Mouse (Mus musculus): Measurements from ENCODE around the gene Otulin. TPM values are rescaled to one million over a fixed set of nuclear protein-coding genes. Genes with fewer than 3 reads are reported as not detected.

Gene Otulin
- polyA plus RNA-seq (2015; fragmentation: Nextera tagmentation; extraction: Ambion mirVana): 13.6 and 30.1 TPM in 2 replicates

DNA sequence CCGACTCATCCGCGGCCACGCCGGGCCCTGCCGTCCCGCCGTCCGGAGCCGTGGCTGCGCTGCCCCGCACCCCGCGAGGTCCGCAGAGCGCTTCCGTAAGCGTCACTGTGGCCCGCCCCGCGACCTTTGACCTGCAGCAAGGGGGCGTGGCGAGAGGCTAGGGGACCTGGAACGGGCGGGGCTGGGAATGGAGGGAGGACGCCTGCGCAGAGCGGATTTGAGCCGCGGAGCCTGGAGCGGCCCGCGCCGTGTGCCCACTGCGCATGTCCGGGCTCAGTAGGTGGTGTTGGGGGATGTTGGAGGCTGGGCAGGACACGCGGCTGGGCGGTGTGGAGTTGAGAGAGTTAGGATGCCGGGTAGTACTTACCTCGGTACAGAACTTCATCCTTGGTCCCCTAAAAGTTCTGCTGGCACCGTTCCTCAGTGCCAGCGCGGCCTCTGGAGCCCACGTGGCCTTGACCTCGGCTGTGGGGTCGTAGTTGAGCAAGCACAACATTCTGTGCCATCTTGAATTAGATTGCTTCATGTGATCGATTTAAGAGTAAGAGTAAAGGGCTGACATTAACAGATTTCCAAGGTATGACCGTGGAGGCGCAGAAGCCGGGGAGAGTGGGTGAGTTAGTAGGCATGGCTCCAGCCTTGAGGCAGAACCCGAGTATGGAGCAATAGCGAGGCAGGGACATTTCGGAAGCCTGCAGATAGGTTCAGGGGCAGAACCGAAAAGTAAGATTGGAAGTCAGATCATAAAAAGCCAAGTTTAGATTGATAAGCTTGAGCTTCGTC is at the start of gene Otulin:
Otulin (minus strand) TSS at position 93 of the 783 bp plus-strand sequence.
- Histone ChIP-seq H3K9ac (replicated peaks; ENCODE audit: low read length) (peak within 1 kb of the TSS; percentile 88), H3K4me2 (replicated peaks; ENCODE audit: low read depth, low read length) (peak within 1 kb of the TSS; percentile 69), H3K27me3 (ENCODE audit: insufficient read depth, low read length) (no peaks in the 10 kb centered on the region), H3K4me3 (ENCODE audit: low read length) (peak within 1 kb of the TSS; percentile 91), H3K9me3 (ENCODE audit: low read length) (no peaks in the 10 kb centered on the region), H3K36me3 (ENCODE audit: insufficient read depth, low read length) (no peaks in the 10 kb centered on the region), H3K27ac (ENCODE audit: low read length) (peak within 1 kb of the TSS; percentile 45; the same call in 1 of the 2 replicates), H3K4me1 (ENCODE audit: insufficient read depth, low read length) (peaks cover 20% of the 10 kb centered on the region)
- 7% methylated on average over 51 of the region's 56 CpGs for WGBS
- peak; percentile 99 for ATAC-seq (ENCODE audit: low FRiP score, low TSS enrichment)

- no peaks in the 10 kb centered on the region for H3K36me3 ChIP-seq (ENCODE audit: insufficient read depth, low read length)
- no peak overlapping the region for H3K4me2 ChIP-seq (replicated peaks; ENCODE audit: low read depth, low read length)
- H3K4me3 ChIP-seq (ENCODE audit: low read length): no peak overlapping the region
- H3K27me3 ChIP-seq (ENCODE audit: insufficient read depth, low read length): no peaks in the 10 kb centered on the region
- H3K9ac ChIP-seq (replicated peaks; ENCODE audit: low read length): no peak overlapping the region
- WGBS: 76% methylated on average over 9 of the region's 9 CpGs
- H3K4me1 ChIP-seq (ENCODE audit: insufficient read depth, low read length): peaks cover 27% of the 10 kb centered on the region
- no peaks in the 10 kb centered on the region for H3K9me3 ChIP-seq (ENCODE audit: low read length)
- no peak for ATAC-seq (ENCODE audit: low FRiP score, low TSS enrichment)
- H3K27ac ChIP-seq (ENCODE audit: low read length): no peak overlapping the region
Observed at GRCm38 (mm10) chr15:27678511-27678910, 48.0 kb upstream of the Otulin start.

GRCm38 (mm10) chr15:27677801-27678200 is 47.3 kb upstream of the Otulin start:
- Histone ChIP-seq H3K9ac (replicated peaks; ENCODE audit: low read length) (no peak overlapping the region), H3K4me3 (ENCODE audit: low read length) (no peak overlapping the region), H3K4me1 (ENCODE audit: insufficient read depth, low read length) (peaks cover 22% of the 10 kb centered on the region), H3K4me2 (replicated peaks; ENCODE audit: low read depth, low read length) (no peak overlapping the region), H3K27me3 (ENCODE audit: insufficient read depth, low read length) (no peaks in the 10 kb centered on the region), H3K27ac (ENCODE audit: low read length) (no peak overlapping the region), H3K36me3 (ENCODE audit: insufficient read depth, low read length) (no peaks in the 10 kb centered on the region), H3K9me3 (ENCODE audit: low read length) (no peaks in the 10 kb centered on the region)
- ATAC-seq (ENCODE audit: low FRiP score, low TSS enrichment): no peak
- 92% methylated on average over 6 of the region's 6 CpGs for WGBS

- H3K27me3 ChIP-seq (ENCODE audit: insufficient read depth, low read length): no peaks in the 10 kb centered on the region
Observed at GRCm38 (mm10) chr15:27676211-27676610, 45.7 kb upstream of the Otulin start.

DNA sequence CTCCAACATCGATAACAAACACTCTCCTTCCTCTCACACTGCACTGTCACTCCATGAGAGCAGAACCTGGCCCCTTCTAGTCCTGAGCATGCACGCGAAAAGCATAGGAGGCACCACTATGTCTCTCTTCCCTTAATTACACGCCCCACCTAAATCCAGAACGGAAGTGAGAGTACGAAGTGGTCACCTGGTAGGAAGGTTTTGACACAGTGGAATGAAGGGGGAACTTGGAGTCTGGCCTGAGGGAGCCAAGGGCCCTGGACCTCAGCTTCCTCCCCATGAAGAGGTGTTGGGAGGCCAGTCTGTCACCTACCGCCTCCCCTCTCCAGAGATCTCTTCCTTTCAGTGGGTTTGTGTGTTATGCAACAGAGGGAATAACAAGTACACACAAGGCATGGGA is 44.6 kb upstream of the Otulin start:
- Histone ChIP-seq H3K27ac (ENCODE audit: low read length) (no peak overlapping the region), H3K9me3 (ENCODE audit: low read length) (no peaks in the 10 kb centered on the region), H3K4me3 (ENCODE audit: low read length) (no peak overlapping the region), H3K36me3 (ENCODE audit: insufficient read depth, low read length) (no peaks in the 10 kb centered on the region), H3K27me3 (ENCODE audit: insufficient read depth, low read length) (no peaks in the 10 kb centered on the region), H3K9ac (replicated peaks; ENCODE audit: low read length) (no peak overlapping the region), H3K4me1 (ENCODE audit: insufficient read depth, low read length) (peaks cover 13% of the 10 kb centered on the region), H3K4me2 (replicated peaks; ENCODE audit: low read depth, low read length) (no peak overlapping the region)
- 91% methylated on average over 7 of the region's 7 CpGs for whole genome bisulfite sequencing
- no peak for ATAC-seq (ENCODE audit: low FRiP score, low TSS enrichment)

More at GRCm38 (mm10) chr15:27676211-27676610, 45.7 kb upstream of the Otulin start:
- peaks cover 17% of the 10 kb centered on the region for H3K4me1 ChIP-seq (ENCODE audit: insufficient read depth, low read length)
- no peaks in the 10 kb centered on the region for H3K9me3 ChIP-seq (ENCODE audit: low read length)
- ATAC-seq (ENCODE audit: low FRiP score, low TSS enrichment): no peak
- no peak overlapping the region for H3K9ac ChIP-seq (replicated peaks; ENCODE audit: low read length)
- 60% methylated on average over 9 of the region's 9 CpGs for WGBS
- H3K27ac ChIP-seq (ENCODE audit: low read length): no peak overlapping the region
- no peak overlapping the region for H3K4me3 ChIP-seq (ENCODE audit: low read length)
- no peak overlapping the region for H3K4me2 ChIP-seq (replicated peaks; ENCODE audit: low read depth, low read length)
- no peaks in the 10 kb centered on the region for H3K36me3 ChIP-seq (ENCODE audit: insufficient read depth, low read length)

- no peak overlapping the region for H3K4me3 ChIP-seq (ENCODE audit: low read length)
- peaks cover 11% of the 10 kb centered on the region for H3K4me1 ChIP-seq (ENCODE audit: insufficient read depth, low read length)
- no peak overlapping the region for H3K4me2 ChIP-seq (replicated peaks; ENCODE audit: low read depth, low read length)
- WGBS: 76% methylated on average over 6 of the region's 6 CpGs
- no peaks in the 10 kb centered on the region for H3K9me3 ChIP-seq (ENCODE audit: low read length)
- no peaks in the 10 kb centered on the region for H3K36me3 ChIP-seq (ENCODE audit: insufficient read depth, low read length)
- ATAC-seq (ENCODE audit: low FRiP score, low TSS enrichment): no peak
- no peak overlapping the region for H3K9ac ChIP-seq (replicated peaks; ENCODE audit: low read length)
- no peak overlapping the region for H3K27ac ChIP-seq (ENCODE audit: low read length)
- no peaks in the 10 kb centered on the region for H3K27me3 ChIP-seq (ENCODE audit: insufficient read depth, low read length)
Observed at GRCm38 (mm10) chr15:27674041-27674440, 43.5 kb upstream of the Otulin start.

DNA sequence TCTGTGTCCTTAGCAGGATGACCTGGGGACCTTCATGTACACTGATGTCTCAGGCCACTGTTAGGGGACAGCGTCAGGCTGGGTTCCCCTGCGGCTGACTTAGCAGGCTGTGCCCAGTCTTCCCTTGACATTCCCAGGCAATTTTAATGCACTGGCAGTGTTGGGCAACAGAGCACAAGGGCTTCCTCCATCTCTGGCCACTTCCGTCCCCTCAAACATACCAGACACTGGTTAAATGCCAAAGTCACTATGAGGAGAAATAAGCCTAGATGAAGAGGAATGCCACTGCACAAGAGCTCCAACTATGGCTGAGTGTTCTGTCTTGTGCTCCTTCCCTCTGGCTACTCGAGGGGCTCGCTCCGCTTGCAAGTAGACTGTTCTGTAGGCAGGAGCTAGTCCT is 42.7 kb upstream of the Otulin start:
- Histone ChIP-seq H3K9ac (replicated peaks; ENCODE audit: low read length) (no peak overlapping the region), H3K9me3 (ENCODE audit: low read length) (no peaks in the 10 kb centered on the region), H3K36me3 (ENCODE audit: insufficient read depth, low read length) (no peaks in the 10 kb centered on the region), H3K27ac (ENCODE audit: low read length) (no peak overlapping the region), H3K4me1 (ENCODE audit: insufficient read depth, low read length) (peaks cover 11% of the 10 kb centered on the region), H3K4me3 (ENCODE audit: low read length) (no peak overlapping the region), H3K4me2 (replicated peaks; ENCODE audit: low read depth, low read length) (no peak overlapping the region), H3K27me3 (ENCODE audit: insufficient read depth, low read length) (no peaks in the 10 kb centered on the region)
- 94% methylated on average over 6 of the region's 6 CpGs for WGBS
- ATAC-seq (ENCODE audit: low FRiP score, low TSS enrichment): no peak

- H3K9me3 ChIP-seq (ENCODE audit: low read length): no peaks in the 10 kb centered on the region
- H3K4me3 ChIP-seq (ENCODE audit: low read length): no peak overlapping the region
- WGBS: 79% methylated on average over 8 of the region's 8 CpGs
- H3K4me1 ChIP-seq (ENCODE audit: insufficient read depth, low read length): peaks cover 11% of the 10 kb centered on the region
- no peak for ATAC-seq (ENCODE audit: low FRiP score, low TSS enrichment)
- H3K27me3 ChIP-seq (ENCODE audit: insufficient read depth, low read length): no peaks in the 10 kb centered on the region
- H3K4me2 ChIP-seq (replicated peaks; ENCODE audit: low read depth, low read length): no peak overlapping the region
- H3K9ac ChIP-seq (replicated peaks; ENCODE audit: low read length): no peak overlapping the region
- H3K27ac ChIP-seq (ENCODE audit: low read length): no peak overlapping the region
- no peaks in the 10 kb centered on the region for H3K36me3 ChIP-seq (ENCODE audit: insufficient read depth, low read length)
Observed at GRCm38 (mm10) chr15:27672259-27672658, 41.8 kb upstream of the Otulin start.

GRCm38 (mm10) chr15:27671612-27672245 is 41.2 kb upstream of the Otulin start:
- no peak overlapping the region for H3K27ac ChIP-seq (ENCODE audit: low read length)
- WGBS: 86% methylated on average over 10 of the region's 10 CpGs

GRCm38 (mm10) chr15:27670708-27671107 is 40.2 kb upstream of the Otulin start:
- Histone ChIP-seq H3K4me3 (ENCODE audit: low read length) (no peak overlapping the region), H3K4me2 (replicated peaks; ENCODE audit: low read depth, low read length) (no peak overlapping the region), H3K9me3 (ENCODE audit: low read length) (no peaks in the 10 kb centered on the region), H3K36me3 (ENCODE audit: insufficient read depth, low read length) (no peaks in the 10 kb centered on the region), H3K9ac (replicated peaks; ENCODE audit: low read length) (no peak overlapping the region), H3K27ac (ENCODE audit: low read length) (no peak overlapping the region), H3K27me3 (ENCODE audit: insufficient read depth, low read length) (no peaks in the 10 kb centered on the region), H3K4me1 (ENCODE audit: insufficient read depth, low read length) (peaks cover 3% of the 10 kb centered on the region; the same call in 1 of the 2 replicates)
- ATAC-seq (ENCODE audit: low FRiP score, low TSS enrichment): no peak
- 69% methylated on average over 8 of the region's 8 CpGs for WGBS

More at GRCm38 (mm10) chr15:27671612-27672245, 41.2 kb upstream of the Otulin start:
- Histone ChIP-seq H3K4me1 (ENCODE audit: insufficient read depth, low read length) (peaks cover 10% of the 10 kb centered on the region), H3K36me3 (ENCODE audit: insufficient read depth, low read length) (no peaks in the 10 kb centered on the region), H3K9me3 (ENCODE audit: low read length) (no peaks in the 10 kb centered on the region), H3K9ac (replicated peaks; ENCODE audit: low read length) (no peak overlapping the region), H3K27me3 (ENCODE audit: insufficient read depth, low read length) (no peaks in the 10 kb centered on the region), H3K4me3 (ENCODE audit: low read length) (no peak overlapping the region), H3K4me2 (replicated peaks; ENCODE audit: low read depth, low read length) (no peak overlapping the region)
- no peak for ATAC-seq (ENCODE audit: low FRiP score, low TSS enrichment)

Measured in kidney, embryonic 16.5 days (tissue).